Mouse (Mus musculus) left cerebral cortex, postnatal 10 days (tissue): ENCODE results near the gene Adprm. TPM values are rescaled to one million over a fixed set of nuclear protein-coding genes. Genes with fewer than 3 reads are reported as not detected.
A peak's percentile ranks its signal among the peaks of the same experiment; 100 is the strongest.

Experiments used
- DNase-seq, 2 experiments: peaks; one replicate each; pipeline ENCODE4 v3.0.0; 2021 to 2022; ENCODE audit warnings: low spot score in 2 of 2, mixed read lengths in 1 of 2; ENCODE audit errors: extremely low spot score in 1 of 2
- intact Hi-C: fragments of 180-260 bp; cut with DNase I; formaldehyde crosslinking; loops from one replicate; pipeline ENCODE4 v1.15.1; 2025
- total RNA-seq, 2 experiments: library from RNA; stranded (reverse); gene quantifications; 2 replicates each; pipeline ENCODE4 v1.2.3; 2021

Gene Adprm
- total RNA-seq, 2 experiments from 2014 or later = 23.0 to 26.1 TPM

DNA sequence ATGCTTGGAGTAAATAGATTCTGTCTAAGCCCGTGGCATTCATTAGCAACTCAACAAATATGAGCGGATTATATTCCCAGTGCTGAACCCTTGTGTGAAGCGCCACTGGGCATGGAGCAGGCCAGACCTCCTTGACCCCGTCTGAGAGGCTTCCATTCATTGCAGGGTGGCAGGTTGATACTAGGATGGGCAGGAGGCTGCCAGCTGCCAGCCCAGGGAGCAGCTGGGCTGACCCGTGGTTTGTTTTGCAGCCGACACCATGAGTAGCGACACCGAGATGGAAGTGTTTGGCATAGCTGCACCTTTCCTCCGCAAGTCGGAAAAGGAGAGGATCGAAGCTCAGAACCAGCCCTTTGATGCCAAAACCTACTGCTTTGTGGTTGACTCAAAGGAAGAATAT is 27.3 kb upstream of the Adprm start:
- intact Hi-C loops = no loop called here
- DNase-seq = no peak

DNA sequence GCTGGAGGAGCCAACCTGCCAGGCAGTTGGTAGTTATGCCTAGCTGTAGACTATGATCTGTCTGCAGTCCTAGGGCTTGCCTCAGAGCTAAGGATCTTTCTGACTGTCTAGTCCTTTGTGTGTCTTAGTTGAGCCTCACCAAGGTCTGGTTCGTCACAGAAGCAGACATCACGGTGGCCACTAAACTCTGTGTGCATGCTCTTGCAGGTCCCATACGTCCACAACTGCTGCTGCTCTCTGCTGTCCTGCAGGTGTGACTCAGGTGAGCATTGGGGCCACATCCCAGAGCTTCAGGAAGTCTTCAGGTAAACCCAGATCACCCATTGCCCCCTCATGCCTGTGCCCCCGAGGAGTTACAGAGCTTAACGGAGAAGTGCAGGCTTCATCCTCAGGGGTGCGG is 26.5 kb upstream of the Adprm start:
- intact Hi-C loops = no loop called here
- DNase-seq = no peak

DNA sequence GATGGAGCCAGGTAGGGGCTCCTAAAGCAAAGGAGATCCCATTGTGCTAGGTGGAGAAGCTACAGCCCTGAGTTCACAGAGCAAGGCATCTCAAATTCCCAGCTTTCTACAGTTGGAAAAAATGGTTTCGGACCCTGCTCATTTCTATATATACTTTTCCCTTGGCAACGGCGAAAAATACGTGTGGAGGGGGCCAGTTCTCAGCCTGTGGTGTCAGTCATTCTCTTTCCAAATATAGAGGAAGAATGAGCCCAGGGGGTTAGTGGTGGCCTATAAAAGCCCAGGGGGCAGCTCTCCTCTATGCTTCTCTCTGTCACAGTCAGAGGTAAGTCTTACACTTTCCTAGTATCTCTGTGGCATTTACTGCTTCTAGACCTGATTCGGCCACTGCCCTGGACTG is 25.6 kb upstream of the Adprm start, which contains the start of gene Myh3:
Gene Myh3 (plus strand): TSS at position 301 of the 400 bp plus-strand sequence.
- intact Hi-C loops = no loop called here
- no peak for DNase-seq

DNA sequence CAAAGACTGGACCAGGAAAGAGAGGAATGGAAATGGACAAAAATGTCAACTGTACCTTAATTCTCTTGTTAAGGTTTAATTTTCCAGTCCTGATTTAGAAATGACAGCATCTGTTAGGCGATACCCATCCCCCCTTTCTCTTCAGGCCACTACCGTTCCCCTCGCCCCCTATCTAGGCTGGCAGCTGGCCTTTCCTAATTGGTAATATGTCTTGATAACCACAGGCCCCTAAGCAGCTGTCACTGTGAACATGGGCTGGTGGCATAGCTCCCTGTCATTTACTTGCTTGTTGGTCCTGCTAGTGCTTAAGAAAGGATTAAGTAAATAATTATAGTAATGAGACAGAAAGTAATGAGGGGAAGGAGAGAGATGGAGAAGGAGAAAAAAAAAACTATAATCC is 25.0 kb upstream of the Adprm start:
- intact Hi-C loops = no loop called here

DNA sequence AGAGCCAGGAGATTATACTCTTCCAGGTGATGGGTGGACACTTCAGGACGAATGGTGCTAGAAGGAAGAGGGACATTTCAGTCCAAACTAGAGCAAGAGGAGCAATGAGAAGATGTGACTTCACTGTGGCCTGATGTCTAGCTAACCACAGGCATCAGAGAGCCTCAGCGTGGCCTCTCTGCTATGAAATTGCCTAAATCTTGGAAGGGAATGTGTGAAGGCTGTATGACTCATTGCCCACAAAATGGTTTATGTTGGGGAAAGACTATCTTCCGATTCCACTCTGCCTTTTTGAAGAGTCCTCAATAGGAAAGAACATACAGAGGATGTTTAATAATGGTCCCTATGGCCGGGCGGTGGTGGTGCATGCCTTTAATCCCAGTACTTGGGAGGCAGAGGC is 24.4 kb upstream of the Adprm start:
- DNase-seq = no peak

More for the DNA sequence above, 25.0 kb upstream of the Adprm start:
- no peak for DNase-seq

DNA sequence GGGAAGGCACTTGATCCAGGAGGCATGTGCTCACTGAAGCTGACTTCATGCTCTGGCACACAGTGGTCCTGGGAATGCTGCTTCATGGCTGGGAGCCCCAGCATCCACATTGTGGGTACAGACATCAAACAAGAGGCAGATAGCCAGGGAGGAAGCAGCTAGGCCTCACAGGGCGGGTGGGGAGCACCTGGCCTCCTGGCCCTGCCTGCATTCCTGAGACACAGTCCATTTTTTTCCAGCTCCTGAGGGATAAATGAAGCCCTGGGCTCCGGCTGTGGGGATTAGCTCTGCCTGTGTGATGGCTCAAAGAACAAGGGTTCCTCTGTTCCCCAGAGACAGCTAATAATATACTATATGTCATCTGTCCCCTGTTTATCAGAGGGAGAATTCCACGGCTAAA is 22.6 kb upstream of the Adprm start:
- no peak for DNase-seq
- intact Hi-C loops = no loop called here

More for the DNA sequence above, 24.4 kb upstream of the Adprm start:
- intact Hi-C loops = no loop called here

DNA sequence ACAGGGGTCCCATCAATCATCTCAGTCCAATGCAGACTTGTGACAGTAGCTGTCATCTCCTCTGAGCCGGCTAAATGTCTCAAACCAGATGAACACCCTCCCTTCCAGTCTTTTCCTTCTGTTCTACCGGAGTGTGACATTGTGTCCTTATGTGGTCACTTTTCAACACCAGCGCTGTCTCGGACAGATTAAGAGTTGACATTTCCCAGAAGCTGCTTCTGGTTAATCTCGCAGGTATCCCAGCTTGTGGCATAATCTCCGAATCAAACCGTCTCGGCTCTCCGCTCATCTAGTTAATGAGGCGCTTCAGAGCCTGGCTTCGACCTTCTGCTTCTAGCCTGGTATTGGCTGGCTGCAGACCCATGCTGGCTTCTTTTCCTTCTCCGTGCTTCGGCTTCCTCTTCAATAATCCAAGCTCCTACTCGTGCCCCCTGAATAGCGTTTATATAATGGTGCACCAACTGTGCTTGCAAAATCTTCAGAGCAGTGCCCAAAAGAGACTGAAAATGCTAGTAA is 20.3 kb upstream of the Adprm start:
- intact Hi-C loops = no loop called here
- DNase-seq = no peak

DNA sequence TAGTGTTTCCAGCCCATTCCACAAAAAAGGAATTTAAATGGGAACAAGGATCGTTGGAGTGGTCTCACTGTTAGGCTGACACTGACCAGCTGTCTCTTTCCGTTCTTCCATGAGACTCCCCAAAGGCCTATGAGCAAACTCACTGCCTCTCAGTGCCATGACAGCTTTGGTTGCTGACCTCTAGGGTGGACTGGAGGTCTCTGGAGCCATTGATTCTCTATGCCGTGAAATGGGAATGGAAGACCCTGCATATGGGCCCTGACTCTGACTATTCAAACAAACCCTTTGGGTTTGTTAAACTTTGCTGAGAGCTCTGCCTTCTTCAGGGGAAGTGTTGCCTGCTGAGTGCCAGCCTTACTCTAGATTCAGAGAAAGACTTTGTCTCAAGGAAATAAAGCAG is 15.3 kb upstream of the Adprm start:
- DNase-seq = no peak
- intact Hi-C loops = no loop called here

DNA sequence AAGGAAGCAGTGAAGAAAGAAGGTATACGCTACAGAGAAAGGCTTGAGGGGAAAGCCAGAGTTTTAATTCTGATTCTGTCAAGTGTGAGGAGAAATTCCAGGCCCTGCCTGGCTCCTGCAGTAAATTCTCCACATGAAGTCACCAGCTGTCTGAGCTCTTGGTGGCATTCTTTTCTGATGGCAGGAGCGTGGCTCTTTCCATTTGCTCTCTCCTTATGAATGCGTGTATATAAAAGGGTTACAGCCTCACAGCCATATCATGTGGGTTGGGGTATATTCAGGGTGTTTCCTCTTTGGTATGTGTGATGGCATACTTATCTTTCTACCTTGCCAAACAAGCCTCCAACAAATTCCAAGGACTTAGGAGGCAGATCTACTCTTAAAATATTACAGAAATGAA is 10.3 kb upstream of the Adprm start:
- no peak for DNase-seq

DNA sequence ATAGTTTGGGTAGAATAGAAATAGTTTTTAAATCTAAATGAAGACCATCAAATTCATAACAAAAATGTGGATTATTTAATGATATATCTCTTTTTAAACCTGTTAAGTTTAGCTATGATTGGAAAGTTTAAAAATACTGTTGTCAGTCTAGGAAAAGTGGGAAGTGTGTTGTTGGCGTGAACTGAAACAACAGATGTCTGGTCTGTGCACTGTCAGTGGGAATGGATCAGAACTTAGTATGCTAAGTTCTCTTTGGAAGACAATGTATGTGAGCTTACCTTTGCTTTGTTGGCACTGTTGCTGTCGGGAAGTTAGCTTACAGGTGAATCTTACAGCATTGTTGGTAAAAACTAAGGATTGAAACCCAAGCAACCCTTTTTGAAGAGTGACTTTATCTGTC is 8.9 kb upstream of the Adprm start:
- no peak for DNase-seq
- intact Hi-C loops = no loop called here

More for the DNA sequence above, 10.3 kb upstream of the Adprm start:
- intact Hi-C loops = no loop called here

DNA sequence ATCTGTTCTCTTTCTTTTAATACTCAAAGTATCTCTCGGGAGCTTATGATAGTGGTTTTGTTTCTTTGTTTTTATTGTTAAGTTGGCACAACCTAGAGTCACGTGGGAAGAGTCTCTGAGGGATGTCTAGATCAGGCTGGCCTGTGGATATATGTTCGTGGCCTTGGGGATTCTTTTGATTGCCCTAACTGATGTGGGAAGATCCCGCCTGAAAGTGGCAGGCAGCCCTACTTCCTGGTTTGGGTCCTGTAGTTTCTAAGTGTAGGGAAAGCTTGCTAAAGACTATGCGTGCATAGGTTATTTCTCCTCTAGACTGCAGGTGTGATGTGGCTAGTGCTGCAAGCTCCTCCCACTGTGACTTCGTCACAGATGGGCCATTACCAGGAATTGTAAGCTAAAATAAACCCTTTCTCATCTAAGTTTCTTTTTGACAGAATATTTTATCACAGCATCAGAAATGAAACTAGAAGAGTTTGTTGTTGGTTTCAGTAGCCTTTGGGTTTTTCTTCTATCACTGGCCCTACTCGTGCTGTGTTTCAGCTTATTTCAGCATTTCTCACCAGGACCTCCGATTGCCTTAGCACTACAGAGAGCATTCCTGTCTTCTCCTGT is 2.5 kb upstream of the Adprm start:
- DNase-seq = no peak
- intact Hi-C loops = no loop called here

DNA sequence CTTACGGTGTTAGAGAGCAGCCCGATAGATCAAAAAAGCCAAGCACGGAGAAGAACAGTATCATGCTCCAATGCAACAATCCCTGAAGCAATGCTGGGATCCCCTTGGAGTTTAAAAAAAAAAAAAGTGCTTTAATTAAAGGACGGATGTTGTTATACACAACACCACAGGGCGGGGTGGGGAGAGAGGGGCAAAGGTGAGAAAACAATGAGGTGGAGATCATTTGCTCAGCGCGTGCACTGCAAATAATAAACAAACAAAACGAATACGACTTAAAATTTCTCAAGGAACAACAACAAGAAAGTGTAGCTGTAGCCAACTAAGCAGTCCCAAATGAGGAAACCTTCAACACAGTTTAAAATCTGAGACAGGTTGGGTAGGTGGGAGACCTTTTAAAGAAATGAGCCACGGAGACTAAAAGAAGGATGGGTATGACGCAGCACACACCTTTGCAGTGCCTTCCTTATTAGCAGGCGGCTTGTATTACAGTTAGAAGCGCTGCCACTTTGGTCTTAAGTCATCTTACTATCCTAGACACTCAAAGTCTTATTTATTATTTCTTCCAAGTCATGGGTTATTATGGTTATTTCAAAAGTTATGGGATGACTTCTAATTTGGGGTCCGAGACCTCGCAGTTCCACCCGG is 596 bp downstream of the Adprm start:
- no peak for DNase-seq
- intact Hi-C loops = no loop called here

DNA sequence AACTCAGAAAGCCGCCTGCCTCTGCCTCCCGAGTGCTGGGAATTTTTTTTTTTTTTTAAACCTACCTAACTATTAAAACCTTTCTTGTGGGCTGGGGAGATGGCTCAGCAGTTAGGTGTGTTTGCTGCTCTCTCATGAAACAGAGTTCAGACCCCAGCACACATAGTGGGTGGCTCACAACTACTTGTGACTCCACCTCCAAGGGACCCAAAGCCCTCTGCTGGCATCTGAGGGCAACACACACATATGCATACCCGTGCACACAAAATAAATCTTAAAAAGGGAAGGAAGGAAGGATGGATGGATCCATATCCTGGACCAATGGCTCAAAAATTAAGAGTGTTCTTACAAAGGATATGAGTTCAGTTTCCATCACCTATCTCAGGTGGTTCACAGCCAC is 3.1 kb downstream of the Adprm start:
- no peak for DNase-seq
- intact Hi-C loops = no loop called here

DNA sequence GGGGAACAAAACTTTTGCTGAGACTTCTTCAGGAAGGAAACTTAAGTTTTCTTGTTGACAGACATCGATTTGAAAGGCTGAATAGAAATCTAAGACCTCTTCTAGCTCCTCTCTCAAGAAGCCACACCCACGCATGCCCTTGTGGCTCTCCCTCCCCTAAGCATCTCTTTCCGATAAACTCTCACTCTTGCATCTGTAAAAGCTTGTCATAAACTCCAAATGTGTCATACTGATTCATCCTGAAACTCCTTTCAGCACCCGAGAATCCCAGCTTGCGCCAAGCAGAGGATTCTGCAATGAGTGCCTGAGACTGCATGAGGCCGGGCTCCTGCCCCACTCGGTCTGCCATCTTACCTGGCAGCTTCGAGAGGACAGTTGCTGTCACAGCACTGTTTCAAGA is 3.9 kb downstream of the Adprm start:
- intact Hi-C loops = no loop called here
- DNase-seq = no peak

DNA sequence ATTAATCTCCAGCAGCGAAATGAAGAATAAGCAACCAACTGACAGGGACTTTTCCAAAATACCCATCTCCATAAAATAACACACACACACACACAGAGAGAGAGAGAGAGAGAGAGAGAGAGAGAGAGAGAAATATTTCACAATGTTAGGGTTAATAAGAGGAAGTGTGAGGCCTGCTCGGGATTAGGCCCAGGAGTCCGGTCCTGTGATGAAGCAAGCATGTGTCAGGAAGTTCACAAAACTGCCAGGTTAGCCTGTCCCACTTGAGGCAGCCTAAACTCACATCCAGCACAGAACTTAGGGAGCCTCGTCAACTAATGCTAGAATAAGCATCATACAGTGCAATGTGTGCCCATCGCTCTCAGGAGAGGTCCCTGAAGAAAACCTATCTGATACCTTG is 5.2 kb downstream of the Adprm start:
- DNase-seq = no peak
- intact Hi-C loops = no loop called here

DNA sequence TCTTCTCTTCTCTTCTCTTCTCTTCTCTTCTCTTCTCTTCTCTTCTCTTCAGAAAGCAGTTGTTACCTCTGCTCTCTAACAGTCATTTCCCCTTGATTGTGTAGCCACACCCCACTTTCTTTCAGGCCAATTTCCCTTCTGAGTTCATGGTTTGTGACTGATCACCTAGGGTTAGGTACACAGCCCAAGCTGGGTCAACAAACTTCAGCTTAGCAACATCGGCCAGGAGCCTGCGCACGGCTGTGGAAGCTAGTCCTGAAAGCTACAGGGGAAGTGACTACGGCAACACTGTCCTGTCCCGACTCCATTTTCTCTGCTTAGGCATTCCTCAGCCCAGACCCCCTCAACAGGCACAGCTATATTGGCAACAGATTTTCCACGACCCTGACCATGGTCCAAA is 7.4 kb downstream of the Adprm start:
- intact Hi-C loops = no loop called here
- DNase-seq = no peak

DNA sequence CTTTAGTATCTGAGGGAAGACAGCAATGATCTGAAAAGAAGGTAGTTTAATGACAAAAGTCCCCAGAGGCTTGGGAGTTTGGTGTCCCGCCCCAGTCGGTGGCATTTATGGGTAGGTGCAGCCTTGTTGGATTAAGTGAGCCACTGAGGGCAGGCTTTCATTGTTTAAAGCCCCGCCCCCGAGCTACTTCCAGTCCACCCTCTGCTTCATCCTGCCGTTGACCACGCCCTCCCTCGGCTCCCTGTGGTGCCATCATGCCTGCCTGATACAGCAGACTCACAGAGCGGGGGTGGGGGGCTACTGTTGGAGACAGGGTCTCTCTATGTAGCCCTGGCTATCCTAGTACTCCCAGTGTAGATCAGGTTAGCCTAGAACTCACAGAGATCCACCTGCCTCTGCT is 9.4 kb downstream of the Adprm start:
- intact Hi-C loops = no loop called here
- DNase-seq = peak in 1 of 2 experiments; percentile 52

DNA sequence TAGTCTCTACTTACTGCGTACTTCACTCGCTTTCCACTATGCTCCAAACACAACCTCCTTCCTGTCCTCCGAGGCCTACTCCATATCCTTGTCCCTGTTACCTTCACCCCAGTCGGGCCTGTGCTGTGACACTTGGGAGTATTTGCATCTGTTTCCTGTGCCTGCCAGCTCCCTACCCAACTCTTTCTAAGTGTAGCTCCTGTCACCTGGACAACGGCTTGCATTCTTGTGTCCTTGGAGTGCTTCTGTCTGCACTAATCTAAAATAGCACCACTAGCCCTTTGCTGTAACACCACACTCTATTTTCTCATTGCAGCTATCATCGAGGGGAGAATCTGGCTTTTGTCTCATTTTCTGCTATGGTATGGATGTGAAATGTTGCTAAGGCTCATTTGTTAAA is 11.9 kb downstream of the Adprm start:
- intact Hi-C loops = no loop called here

DNA sequence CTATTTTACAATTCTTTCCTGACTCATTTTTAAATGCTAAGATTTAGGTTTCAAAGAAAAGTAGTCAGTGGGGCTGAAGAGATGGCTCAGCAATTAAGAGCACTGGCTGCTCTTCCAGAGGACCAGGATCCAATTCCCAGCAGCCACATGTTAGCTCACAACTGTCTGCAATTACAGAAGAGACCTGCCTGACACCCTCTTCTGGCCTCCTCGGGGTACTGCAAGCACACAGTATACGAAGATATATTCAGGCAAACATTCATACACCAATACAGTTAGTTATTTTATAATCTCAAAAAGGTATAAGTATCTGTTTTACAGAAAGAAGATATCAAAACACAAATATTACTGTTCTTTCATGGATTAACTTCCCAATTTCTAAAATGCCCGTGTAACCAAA is 12.6 kb downstream of the Adprm start:
- DNase-seq = no peak
- intact Hi-C loops = no loop called here

More for the DNA sequence above, 11.9 kb downstream of the Adprm start:
- DNase-seq = no peak

DNA sequence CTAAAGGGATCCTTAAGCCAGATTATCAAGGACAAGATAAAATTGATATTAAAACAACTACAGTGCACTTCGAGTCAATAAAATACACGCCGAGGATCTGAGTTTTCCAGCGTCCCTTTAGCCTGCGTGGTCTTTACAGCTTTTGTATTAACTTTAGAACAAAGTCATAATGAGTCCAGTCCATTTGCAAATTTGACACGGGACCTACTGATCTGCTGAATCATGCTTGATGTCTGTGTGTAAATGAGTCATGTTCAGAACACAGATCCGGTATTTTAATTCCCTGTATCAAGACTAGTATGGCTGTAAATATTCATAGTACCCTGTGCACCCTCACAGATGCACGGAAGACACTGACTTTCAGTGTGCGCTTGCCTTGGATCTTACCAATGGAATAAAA is 15.5 kb downstream of the Adprm start:
- DNase-seq = no peak
- intact Hi-C loops = no loop called here

DNA sequence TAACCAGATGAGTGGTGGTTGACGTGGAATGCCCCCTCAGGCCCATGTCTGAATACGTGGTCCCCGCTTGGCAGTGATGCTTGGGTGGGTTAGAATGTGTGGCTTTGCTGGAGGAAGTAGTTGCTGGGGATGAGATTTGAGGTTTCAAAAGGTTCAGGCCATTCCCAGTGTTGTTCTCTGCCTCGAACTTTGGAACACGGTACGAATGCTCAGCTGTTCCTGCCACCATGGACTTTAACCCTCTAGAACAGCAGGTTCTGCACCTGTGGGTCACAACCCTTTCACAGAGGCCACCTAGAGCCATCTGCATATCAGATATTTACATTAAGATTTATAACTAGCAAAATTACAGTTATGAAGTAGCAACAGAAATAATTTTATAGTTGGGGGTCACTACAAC is 16.2 kb downstream of the Adprm start:
- no peak for DNase-seq
- intact Hi-C loops = no loop called here
